ENCODE assay signal across 8 mouse cellular contexts in the genomic region with DNA sequence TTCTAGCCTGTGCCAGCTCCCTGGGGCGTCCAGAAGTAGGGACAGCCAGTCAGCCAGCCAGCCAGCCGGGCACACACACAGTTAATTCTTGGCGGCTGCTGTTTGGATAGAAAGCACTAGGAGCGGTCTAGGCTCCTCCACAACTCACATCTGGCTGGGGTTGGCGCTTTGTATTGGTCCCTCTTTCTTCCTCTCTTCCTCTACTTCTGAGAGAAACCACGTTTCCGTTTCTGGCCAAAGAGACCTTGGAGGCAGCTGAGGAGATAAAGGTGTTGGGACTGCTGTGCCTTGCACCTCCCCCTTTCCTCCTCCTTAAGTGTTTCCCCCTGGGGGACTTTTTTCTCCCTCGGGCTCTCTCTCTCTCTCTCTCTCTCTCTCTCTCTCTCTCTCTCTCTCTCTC. TPM values are rescaled to one million over a fixed set of nuclear protein-coding genes. Genes with fewer than 3 reads are reported as not detected.
DNase-seq lines count a peak whose midpoint lies in the region; ATAC-seq and TF ChIP-seq lines count a peak whose summit lies in the region.

A gene (plus strand): TSS at position 218 of the 400 bp plus-strand sequence.

- peak within 1 kb of the TSS; percentile 61 for H3K4me2 ChIP-seq in embryonic facial prominence, embryonic 15.5 days (replicated peaks)

- intact Hi-C loops in heart, postnatal 25 days (cut with DNase I): no loop called here

- H3K4me3 ChIP-seq in spleen, adult 2 months (ENCODE audit: extremely low read depth, insufficient read depth, insufficient read length): peak within 1 kb of the TSS; percentile 19; the same call in 1 of the 2 replicates
- peak within 1 kb of the TSS; percentile 44 for H3K4me3 ChIP-seq in embryonic facial prominence, embryonic 15.5 days (replicated peaks)

- no peak for TF ChIP-seq CTCF in spleen, adult 2 months (IDR thresholded peaks at IDR 0.05; ENCODE audit: extremely low read depth, insufficient read depth, insufficient read length, insufficient replicate concordance)

- no peaks in the 10 kb centered on the region for H3K9me3 ChIP-seq in embryonic facial prominence, embryonic 15.5 days (replicated peaks)

- no peak for TF ChIP-seq POLR2A in spleen, adult 2 months (IDR thresholded peaks at IDR 0.05; ENCODE audit: low read depth, low read length)

- WGBS in spleen, adult 2 months: 2% methylated on average over 8 of the region's 8 CpGs
- WGBS in embryonic facial prominence, embryonic 15.5 days: 1% methylated on average over 8 of the region's 8 CpGs

- H3K4me1 ChIP-seq in spleen, adult 2 months (ENCODE audit: control insufficient read depth, insufficient read depth, insufficient read length): no peaks in the 10 kb centered on the region; the same call in 1 of the 2 replicates
- H3K4me1 ChIP-seq in embryonic facial prominence, embryonic 15.5 days: peaks cover 86% of the 10 kb centered on the region

- no peaks in the 10 kb centered on the region for H3K27me3 ChIP-seq in spleen, adult 2 months (ENCODE audit: control insufficient read depth, insufficient read depth, low read length)
- H3K27me3 ChIP-seq in embryonic facial prominence, embryonic 15.5 days: no peaks in the 10 kb centered on the region

- no peaks in the 10 kb centered on the region for H3K36me3 ChIP-seq in spleen, adult 2 months (ENCODE audit: control insufficient read depth, insufficient read depth, low read length)
- no peaks in the 10 kb centered on the region for H3K36me3 ChIP-seq in embryonic facial prominence, embryonic 15.5 days

- peak within 1 kb of the TSS; percentile 39 for H3K9ac ChIP-seq in embryonic facial prominence, embryonic 15.5 days

- ATAC-seq in embryonic facial prominence, embryonic 15.5 days (ENCODE audit: insufficient number of reproducible peaks, low FRiP score, low TSS enrichment, low read depth): 0 out of 2 replicates have a peak, but pooled peaks have one; percentile 39

- peak within 1 kb of the TSS; percentile 40 for H3K27ac ChIP-seq in spleen, adult 2 months (ENCODE audit: insufficient read depth, low read length)
- peak within 1 kb of the TSS; percentile 86 for H3K27ac ChIP-seq in embryonic facial prominence, embryonic 15.5 days (replicated peaks)

- no peak for DNase-seq in spleen, adult 2 months (ENCODE audit: low read depth in 1 of 2, low spot score in 2 of 2)
- DNase-seq in spleen, adult 12 weeks (ENCODE audit: low spot score): no peak
- DNase-seq in heart, postnatal 25 days (ENCODE audit: low spot score): no peak
- peak; percentile 58 for DNase-seq in lung, postnatal 10 days
- no peak for DNase-seq in MN1 (ENCODE audit: low spot score)
- DNase-seq in ovary, postnatal 10 days (ENCODE audit: low spot score): no peak
- no peak for DNase-seq in urinary bladder, adult 18-20 months (ENCODE audit: low spot score in 2 of 2)

RNA-seq across cellular contexts. Expression of the gene that starts here (rescaled TPM):
- polyA plus RNA-seq in spleen, adult 2 months (2012; rRNA removed): 10.5 and 12.0 TPM in 2 replicates
- polyA plus RNA-seq in embryonic facial prominence, embryonic 15.5 days (2015; fragmentation: Nextera tagmentation; extraction: Ambion mirVana): 19.0 and 23.0 TPM in 2 replicates
- total RNA-seq in heart, postnatal 25 days (2021): 10 to 100 TPM; 17.7 to 31.0 TPM
